Mouse (Mus musculus) myocyte (in vitro differentiated cells): ENCODE measurements around the gene Tha1. TPM values are rescaled to one million over a fixed set of nuclear protein-coding genes. Genes with fewer than 3 reads are reported as not detected.
A peak's percentile ranks its signal among the peaks of the same experiment; 100 is the strongest.

Experiments
- H3K27me3 ChIP-seq: one replicate; pipeline ENCODE4 v1.6.1; 2011; ENCODE audit not compliant: control insufficient read depth, insufficient read depth, insufficient read length
- H3K36me3 ChIP-seq: one replicate; pipeline ENCODE4 v1.6.1; 2011; ENCODE audit not compliant: control insufficient read depth, insufficient read depth
- H3K4me2 ChIP-seq: one replicate; pipeline ENCODE4 v1.6.1; 2011; ENCODE audit warnings: low read depth, control low read depth
- H3K4me3 ChIP-seq: one replicate; pipeline ENCODE4 v1.5.1; 2011; ENCODE audit warnings: mild to moderate bottlenecking, control low read depth, moderate library complexity
- H3K79me2 ChIP-seq: one replicate; pipeline ENCODE4 v1.6.1; 2011; ENCODE audit not compliant: control insufficient read depth, insufficient read depth
- H3ac ChIP-seq: one replicate; pipeline ENCODE4 v1.6.1; 2011; ENCODE audit not compliant: control insufficient read depth, insufficient read length
- CEBPB ChIP-seq: IDR thresholded peaks from 2 replicates; pipeline ENCODE4 v1.6.1; 2011; ENCODE audit warnings: mild to moderate bottlenecking, moderate library complexity; ENCODE audit not compliant: poor library complexity, insufficient read depth, severe bottlenecking
- E2F4 ChIP-seq: IDR thresholded peaks from one replicate; pipeline ENCODE4 v1.6.1; 2011; ENCODE audit warnings: mild to moderate bottlenecking, control low read depth, moderate library complexity; ENCODE audit not compliant: insufficient read depth
- MAX ChIP-seq: IDR thresholded peaks from one replicate; pipeline ENCODE4 v1.6.1; 2011; ENCODE audit warnings: low read depth, mild to moderate bottlenecking, control low read depth
- MYOD1 ChIP-seq, 3 experiments: IDR thresholded peaks; one replicate each; pipeline ENCODE4 v1.6.1; 2011; ENCODE audit warnings: control low read depth in 2 of 3, low read depth in 2 of 3, mild to moderate bottlenecking in 2 of 3, moderate library complexity in 1 of 3; ENCODE audit not compliant: insufficient read length in 2 of 3, control insufficient read depth in 1 of 3
- MYOG ChIP-seq, 3 experiments: IDR thresholded peaks; one replicate each; pipeline ENCODE4 v1.6.1; 2011; ENCODE audit warnings: control low read depth in 2 of 3, low read depth in 2 of 3, mild to moderate bottlenecking in 2 of 3; ENCODE audit not compliant: insufficient read length in 2 of 3, control insufficient read depth in 1 of 3, insufficient read depth in 1 of 3
- POLR2A ChIP-seq: IDR thresholded peaks from one replicate; pipeline ENCODE4 v1.6.1; 2011; ENCODE audit warnings: low read depth, mild to moderate bottlenecking, control low read depth, moderate library complexity; ENCODE audit not compliant: insufficient read length
- POLR2AphosphoS2 ChIP-seq: IDR thresholded peaks from one replicate; pipeline ENCODE4 v1.6.1; 2011; ENCODE audit warnings: low read depth, control low read depth; ENCODE audit not compliant: insufficient read length
- REST ChIP-seq: IDR thresholded peaks from one replicate; pipeline ENCODE4 v1.6.1; 2011; ENCODE audit warnings: mild to moderate bottlenecking, control low read depth, moderate library complexity; ENCODE audit not compliant: insufficient read depth, insufficient read length
- SRF ChIP-seq: IDR thresholded peaks from one replicate; pipeline ENCODE4 v1.6.1; 2011; ENCODE audit warnings: low read depth; ENCODE audit not compliant: control insufficient read depth, insufficient read length
- TCF12 ChIP-seq: IDR thresholded peaks from one replicate; pipeline ENCODE4 v1.6.1; 2011; ENCODE audit warnings: mild to moderate bottlenecking, control low read depth; ENCODE audit not compliant: poor library complexity, insufficient read depth, severe bottlenecking
- TCF3 ChIP-seq: IDR thresholded peaks from one replicate; pipeline ENCODE4 v1.6.1; 2011; ENCODE audit warnings: low read depth, control low read depth; ENCODE audit not compliant: insufficient read length
- USF1 ChIP-seq: IDR thresholded peaks from one replicate; pipeline ENCODE4 v1.6.1; 2011; ENCODE audit warnings: low read depth, mild to moderate bottlenecking, control low read depth, moderate library complexity
- polyA plus RNA-seq: library from polyadenylated mRNA; unstranded; fragments of >200 nt; fragmentation: generic; extraction: Trizol; gene quantifications from one replicate; pipeline ENCODE4 v1.2.1, GENCODE M21; 2012; ENCODE audit warnings: missing spikeins

The Tha1 gene
- polyA plus RNA-seq, 1 experiment = 2.5 TPM

- Histone ChIP-seq H3K36me3 (no peaks in the 10 kb centered on the region), H3ac (no peak overlapping the region), H3K4me3 (peak overlapping the region; percentile 45), H3K79me2 (peaks cover 7% of the 10 kb centered on the region), H3K27me3 (no peaks in the 10 kb centered on the region), H3K4me2 (peak overlapping the region; percentile 94)
- no peak for TF ChIP-seq POLR2A
- peak in 2 of 3 experiments; percentile 32 to 44 for TF ChIP-seq MYOD1 (IDR thresholded peaks at IDR 0.05; ENCODE audit: control insufficient read depth in 1 of 3, insufficient read length in 2 of 3, low read depth in 2 of 3)
- peak in 1 of 3 experiments; percentile 25 for TF ChIP-seq MYOG (IDR thresholded peaks at IDR 0.05; ENCODE audit: control insufficient read depth in 1 of 3, insufficient read depth in 1 of 3, insufficient read length in 2 of 3, low read depth in 2 of 3)
These were observed 45.9 kb downstream of the Tha1 start for GRCm38 (mm10) chr11:117827386-117827785.

DNA sequence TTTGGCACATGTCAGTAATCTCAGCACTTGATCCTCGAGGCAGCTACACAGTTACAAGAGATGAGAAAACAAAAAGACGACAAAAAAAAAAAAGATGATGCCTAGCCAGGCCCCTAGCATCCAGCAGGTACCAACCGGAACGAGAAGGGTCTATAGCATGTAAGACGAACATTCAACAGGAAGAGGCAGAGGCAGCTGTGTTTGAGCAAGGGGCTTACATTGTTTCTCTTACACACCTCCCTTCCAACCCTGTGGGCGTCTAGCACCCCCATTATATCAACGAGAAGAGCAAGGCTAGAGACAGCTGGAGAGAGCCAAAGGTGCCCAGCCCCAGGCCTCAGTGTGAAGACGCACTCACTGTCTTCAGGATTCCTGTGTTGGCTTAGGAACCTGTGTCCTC lies 46.4 kb downstream of the Tha1 start:
- no peak overlapping the region for H3ac ChIP-seq
- H3K79me2 ChIP-seq = peaks cover 12% of the 10 kb centered on the region
- peak overlapping the region; percentile 45 for H3K4me3 ChIP-seq
- H3K27me3 ChIP-seq = no peaks in the 10 kb centered on the region
- TF ChIP-seq TCF12 = no peak
- peak; percentile 8 for TF ChIP-seq POLR2AphosphoS2
- no peak for TF ChIP-seq MYOD1 (IDR thresholded peaks at IDR 0.05; ENCODE audit: control insufficient read depth in 1 of 3, insufficient read length in 2 of 3, low read depth in 2 of 3)
- H3K36me3 ChIP-seq = no peaks in the 10 kb centered on the region
- H3K4me2 ChIP-seq = peak overlapping the region; percentile 94

- Histone ChIP-seq H3ac (peak overlapping the region; percentile 5), H3K4me2 (peak overlapping the region; percentile 94), H3K36me3 (no peaks in the 10 kb centered on the region), H3K27me3 (no peaks in the 10 kb centered on the region), H3K79me2 (peaks cover 19% of the 10 kb centered on the region), H3K4me3 (peak overlapping the region; percentile 45)
- TF ChIP-seq MYOG (IDR thresholded peaks at IDR 0.05; ENCODE audit: control insufficient read depth in 1 of 3, insufficient read depth in 1 of 3, insufficient read length in 2 of 3, low read depth in 2 of 3) = no peak
- no peak for TF ChIP-seq E2F4
- no peak for TF ChIP-seq POLR2A
- no peak for TF ChIP-seq SRF
- no peak for TF ChIP-seq POLR2AphosphoS2
These were observed 47.1 kb downstream of the Tha1 start for GRCm38 (mm10) chr11:117826164-117826563.

DNA sequence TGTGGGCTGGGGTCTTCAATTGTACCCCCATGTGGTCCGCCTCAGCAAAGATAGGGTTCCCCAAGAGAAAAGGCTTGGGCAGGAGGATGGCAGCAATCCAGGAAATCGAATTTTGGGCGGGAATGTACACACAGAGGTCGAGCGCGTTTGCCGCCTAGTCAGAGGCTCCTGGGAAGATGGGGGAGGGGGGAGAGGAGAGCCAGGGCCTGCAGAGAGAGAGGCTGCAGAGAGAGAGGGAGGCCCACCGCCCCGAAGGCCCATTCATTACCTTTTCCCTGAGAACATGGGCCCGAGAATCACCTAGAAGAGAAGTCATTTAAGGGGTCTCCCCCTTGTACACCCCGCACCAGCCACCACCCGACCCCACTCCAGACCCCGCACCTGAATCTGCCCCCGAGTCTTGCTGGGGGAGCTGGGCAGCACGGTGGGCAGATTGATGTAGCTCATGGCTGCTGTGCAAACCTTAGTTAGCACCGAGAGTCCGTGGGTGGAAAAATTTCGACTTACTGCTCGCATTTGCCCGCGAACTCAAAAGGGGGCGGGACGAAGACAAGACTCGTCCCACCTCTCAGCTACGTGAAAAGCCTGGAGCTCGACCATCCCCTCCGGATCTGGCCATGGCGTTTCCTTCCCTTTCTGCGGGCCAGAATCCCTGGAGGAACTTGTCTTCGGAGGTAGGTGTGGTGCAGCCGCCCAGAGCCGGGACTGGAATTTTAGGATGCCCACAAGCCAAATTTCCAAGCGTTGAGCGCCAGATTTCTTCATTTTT lies 47.8 kb downstream of the Tha1 start, which contains the start of the genes Afmid and Tk1:
Gene Afmid, plus strand, starts transcription at position 592 of the 769 bp plus-strand sequence.
Gene Tk1, minus strand, starts transcription at position 760 of the 769 bp plus-strand sequence.
- Histone ChIP-seq H3K27me3 (no peaks in the 10 kb centered on the region), H3K36me3 (no peaks in the 10 kb centered on the region), H3ac (peak within 1 kb of the TSS; percentile 5), H3K4me3 (peak within 1 kb of the TSS; percentile 45), H3K79me2 (peaks cover 26% of the 10 kb centered on the region), H3K4me2 (peak within 1 kb of the TSS; percentile 94)
- TF ChIP-seq TCF3 (no peak), REST (no peak), E2F4 (peak; percentile 74), MYOG (IDR thresholded peaks at IDR 0.05; ENCODE audit: control insufficient read depth in 1 of 3, insufficient read depth in 1 of 3, insufficient read length in 2 of 3, low read depth in 2 of 3) (no peak), MYOD1 (IDR thresholded peaks at IDR 0.05; ENCODE audit: control insufficient read depth in 1 of 3, insufficient read length in 2 of 3, low read depth in 2 of 3) (no peak), CEBPB (no peak), USF1 (no peak), POLR2AphosphoS2 (peak; percentile 61), POLR2A (peak; percentile 54), TCF12 (no peak), MAX (no peak), SRF (peak; percentile 1)

GRCm38 (mm10) chr11:117824060-117824969 lies 49.0 kb downstream of the Tha1 start:
- Histone ChIP-seq H3ac (no peak overlapping the region), H3K4me3 (peak overlapping the region; percentile 45), H3K4me2 (peak overlapping the region; percentile 94), H3K79me2 (peaks cover 36% of the 10 kb centered on the region), H3K27me3 (no peaks in the 10 kb centered on the region), H3K36me3 (peaks cover 7% of the 10 kb centered on the region)
- TF ChIP-seq TCF3 (no peak), USF1 (no peak), MYOG (IDR thresholded peaks at IDR 0.05; ENCODE audit: control insufficient read depth in 1 of 3, insufficient read depth in 1 of 3, insufficient read length in 2 of 3, low read depth in 2 of 3) (no peak), REST (no peak), TCF12 (no peak), MAX (no peak), SRF (no peak), E2F4 (no peak), MYOD1 (IDR thresholded peaks at IDR 0.05; ENCODE audit: control insufficient read depth in 1 of 3, insufficient read length in 2 of 3, low read depth in 2 of 3) (peak in 1 of 3 experiments; percentile 13), POLR2AphosphoS2 (peak; percentile 57), CEBPB (no peak), POLR2A (peak; percentile 25)
